Mouse (Mus musculus) intestine, embryonic 16.5 days (tissue): Measurements from ENCODE around the gene Cyp4f18. TPM values are rescaled to one million over a fixed set of nuclear protein-coding genes. Genes with fewer than 3 reads are reported as not detected.

Experiments
- ATAC-seq: fragments of 200-750 bp; cut with Nextera tagmentation; 2 replicates; pipeline ENCODE4 v1.8.0; 2017; ENCODE audit warnings: moderate TSS enrichment, moderate library complexity
- H3K27ac ChIP-seq: fragments of 300-500 bp; sonication (generic); 2 replicates; pipeline ENCODE4 v1.5.1; 2014; ENCODE audit warnings: mild to moderate bottlenecking, low read length
- H3K27me3 ChIP-seq: fragments of 300-500 bp; sonication (generic); replicated peaks from 2 replicates; pipeline ENCODE4 v1.6.1; 2014; ENCODE audit warnings: low read length, control low read depth, mixed read lengths; ENCODE audit not compliant: control insufficient read depth, insufficient read depth
- H3K36me3 ChIP-seq: fragments of 300-500 bp; sonication (generic); 2 replicates; pipeline ENCODE4 v1.6.1; 2014; ENCODE audit warnings: low read length, control low read depth; ENCODE audit not compliant: control insufficient read depth, insufficient read depth
- H3K4me1 ChIP-seq: fragments of 300-500 bp; sonication (generic); 2 replicates; pipeline ENCODE4 v1.6.1; 2014; ENCODE audit warnings: low read length, control low read depth, mixed read lengths; ENCODE audit not compliant: control insufficient read depth, insufficient read depth
- H3K4me2 ChIP-seq: fragments of 300-500 bp; sonication (generic); 2 replicates; pipeline ENCODE4 v1.6.1; 2014; ENCODE audit warnings: low read depth, low read length, control low read depth
- H3K4me3 ChIP-seq: fragments of 300-500 bp; sonication (generic); 2 replicates; pipeline ENCODE4 v1.5.1; 2014; ENCODE audit warnings: mild to moderate bottlenecking, low read length
- H3K9ac ChIP-seq: fragments of 300-500 bp; sonication (generic); 2 replicates; pipeline ENCODE4 v1.6.1; 2014; ENCODE audit warnings: low read depth, low read length
- H3K9me3 ChIP-seq: fragments of 300-500 bp; sonication (generic); 2 replicates; pipeline ENCODE4 v1.6.1; 2016; ENCODE audit warnings: low read length, control low read depth; ENCODE audit not compliant: control insufficient read depth
- WGBS: fragments of 180-500 bp; shearing (Covaris S2); extraction: QIAGEN DNeasy Blood & Tissue Kit; methylation state at CpG from one replicate; pipeline ENCODE4 v1.1.7; 2014; 5-methylcytosine and 5-hydroxymethylcytosine counted together
- polyA plus RNA-seq: library from polyadenylated mRNA; unstranded; fragments of >200 nt; fragmentation: Nextera tagmentation; extraction: Ambion mirVana; gene quantifications from 2 replicates; pipeline ENCODE4 v1.2.1, GENCODE M21; 2015

The Cyp4f18 gene
- polyA plus RNA-seq, 1 experiment from 2014 or later: 3.8 TPM

- no peaks in the 10 kb centered on the region for H3K36me3 ChIP-seq
Measured at GRCm38 (mm10) chr8:71988110-71988866, 21.1 kb downstream of the Cyp4f18 start.

DNA sequence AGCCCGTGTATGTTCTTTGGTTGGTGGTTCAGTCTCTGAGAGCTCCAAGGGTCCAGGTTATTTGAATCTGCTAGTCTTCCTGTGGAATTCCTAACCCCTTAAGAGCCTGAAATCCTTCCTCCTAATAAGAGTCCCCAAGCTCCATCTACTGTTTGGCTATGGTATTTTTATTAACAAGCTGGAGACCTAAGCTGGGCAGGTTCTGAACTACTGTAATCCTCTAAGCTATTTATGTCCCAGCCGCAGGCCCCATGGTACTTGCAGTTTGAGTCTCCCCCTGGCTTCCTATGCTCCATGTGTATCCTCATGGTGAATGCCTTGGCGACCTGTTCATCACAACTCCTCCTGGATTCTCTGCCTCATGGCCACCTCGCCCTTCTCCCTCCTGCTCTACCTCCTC is 24.8 kb downstream of the Cyp4f18 start:
- WGBS: 64% methylated on average over 4 of the region's 4 CpGs
- no peak overlapping the region for H3K4me3 ChIP-seq
- no peaks in the 10 kb centered on the region for H3K9me3 ChIP-seq
- H3K27ac ChIP-seq: no peak overlapping the region
- no peak overlapping the region for H3K9ac ChIP-seq
- ATAC-seq: no peak
- no peak overlapping the region for H3K4me2 ChIP-seq
- no peaks in the 10 kb centered on the region for H3K27me3 ChIP-seq
- H3K4me1 ChIP-seq: no peaks in the 10 kb centered on the region
- H3K36me3 ChIP-seq: no peaks in the 10 kb centered on the region

More at GRCm38 (mm10) chr8:71988110-71988866, 21.1 kb downstream of the Cyp4f18 start:
- H3K4me1 ChIP-seq: no peaks in the 10 kb centered on the region
- no peak overlapping the region for H3K27ac ChIP-seq
- WGBS: 17% methylated on average over 24 of the region's 24 CpGs
- peak overlapping the region; percentile 70 for H3K9ac ChIP-seq
- H3K27me3 ChIP-seq: no peaks in the 10 kb centered on the region
- peak overlapping the region; percentile 51 for H3K4me2 ChIP-seq
- peak overlapping the region; percentile 48 for H3K4me3 ChIP-seq
- peak; percentile 87 for ATAC-seq
- no peaks in the 10 kb centered on the region for H3K9me3 ChIP-seq

DNA sequence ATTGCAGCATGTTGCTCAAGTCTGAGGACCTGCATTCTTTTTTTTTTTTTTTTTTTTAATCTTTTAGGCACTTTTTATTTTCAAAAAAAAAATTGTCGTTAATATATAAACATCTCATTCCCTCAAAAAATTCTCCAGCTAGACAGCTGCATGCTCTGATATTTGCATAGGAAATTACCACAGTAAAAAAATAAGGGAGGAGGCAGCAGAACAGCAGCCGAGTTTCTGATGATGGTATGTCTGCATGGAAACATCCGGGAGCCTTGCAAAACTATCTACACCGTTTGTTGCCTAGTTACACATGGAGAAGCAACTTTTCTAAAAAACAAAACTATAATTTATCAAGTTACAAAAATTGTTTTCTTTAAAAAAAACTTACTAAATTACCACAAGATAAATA is 28.0 kb downstream of the Cyp4f18 start:
- Histone ChIP-seq H3K4me3 (no peak overlapping the region), H3K9ac (no peak overlapping the region), H3K9me3 (no peaks in the 10 kb centered on the region), H3K27me3 (no peaks in the 10 kb centered on the region), H3K4me1 (no peaks in the 10 kb centered on the region), H3K36me3 (no peaks in the 10 kb centered on the region), H3K27ac (no peak overlapping the region), H3K4me2 (no peak overlapping the region)
- ATAC-seq: no peak
- 62% methylated on average over 4 of the region's 4 CpGs for WGBS

DNA sequence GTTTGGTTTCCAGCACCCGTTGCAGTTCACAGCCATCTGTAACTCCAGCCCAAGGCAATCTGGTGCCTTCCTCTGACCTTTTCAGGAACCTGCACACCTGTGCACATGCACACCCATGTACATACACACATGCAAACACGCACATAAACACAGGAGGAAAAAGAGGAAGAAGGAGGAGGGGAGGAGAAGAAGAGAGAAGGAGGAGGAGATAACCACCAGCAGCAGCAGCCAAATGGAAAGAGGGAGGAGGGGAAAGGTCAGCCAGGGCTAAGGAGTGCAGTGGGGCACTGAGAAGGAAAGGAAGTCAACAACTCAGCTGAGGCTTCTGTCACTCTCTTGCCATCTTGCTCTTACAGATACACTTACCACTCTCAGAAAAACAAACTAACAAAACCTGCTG is 28.4 kb downstream of the Cyp4f18 start:
- no peaks in the 10 kb centered on the region for H3K27me3 ChIP-seq
- H3K27ac ChIP-seq: no peak overlapping the region
- WGBS: 57% methylated on average over 2 of the region's 2 CpGs
- no peak overlapping the region for H3K4me3 ChIP-seq
- H3K36me3 ChIP-seq: no peaks in the 10 kb centered on the region
- ATAC-seq: no peak
- H3K4me1 ChIP-seq: no peaks in the 10 kb centered on the region
- H3K9me3 ChIP-seq: no peaks in the 10 kb centered on the region
- no peak overlapping the region for H3K9ac ChIP-seq
- H3K4me2 ChIP-seq: no peak overlapping the region

DNA sequence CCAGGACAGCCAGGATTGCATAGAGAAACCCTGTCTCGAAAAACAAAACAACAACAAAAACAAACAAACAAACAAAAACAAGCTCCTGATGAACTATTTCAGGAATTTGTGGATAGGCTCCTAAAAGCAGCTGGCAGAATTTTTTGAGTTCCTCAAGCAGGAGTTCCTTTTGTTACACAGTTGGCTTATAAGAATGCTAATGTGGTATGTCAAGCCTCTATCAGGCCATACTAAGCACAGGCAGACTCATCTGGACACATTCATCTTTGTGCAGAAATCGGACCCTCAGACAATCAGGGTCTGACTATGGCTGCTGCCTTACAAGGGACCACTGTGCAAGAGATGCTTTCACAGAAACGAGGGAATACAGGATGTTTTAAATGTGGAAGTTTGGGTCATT is 35.2 kb downstream of the Cyp4f18 start:
- 81% methylated on average over 3 of the region's 3 CpGs for WGBS
- Histone ChIP-seq H3K9ac (no peak overlapping the region), H3K4me3 (no peak overlapping the region), H3K27me3 (no peaks in the 10 kb centered on the region), H3K27ac (no peak overlapping the region), H3K4me1 (no peaks in the 10 kb centered on the region), H3K36me3 (no peaks in the 10 kb centered on the region), H3K4me2 (no peak overlapping the region), H3K9me3 (no peaks in the 10 kb centered on the region)
- no peak for ATAC-seq

DNA sequence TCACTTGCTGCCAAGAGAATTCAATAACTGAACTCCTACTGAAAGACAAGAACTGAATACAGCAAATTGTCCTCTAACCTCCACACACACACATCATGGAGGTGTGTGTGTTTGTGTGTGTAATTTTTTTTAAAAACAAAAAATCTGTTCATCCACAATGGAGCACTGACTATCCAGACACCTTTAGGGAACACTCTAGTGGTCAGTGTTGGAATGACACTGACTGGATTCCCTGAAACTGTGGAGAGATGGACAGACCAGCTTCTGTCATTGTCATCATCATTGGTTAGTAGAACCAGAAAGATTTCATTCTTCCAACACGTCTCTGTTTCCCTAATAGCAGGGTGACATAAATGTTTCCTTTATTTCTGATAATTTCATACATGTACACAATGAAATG is 37.5 kb downstream of the Cyp4f18 start:
- no peaks in the 10 kb centered on the region for H3K4me1 ChIP-seq
- no peaks in the 10 kb centered on the region for H3K27me3 ChIP-seq
- WGBS: 66% methylated on average over 1 of the region's 1 CpGs
- no peak overlapping the region for H3K4me2 ChIP-seq
- ATAC-seq: no peak
- H3K9me3 ChIP-seq: no peaks in the 10 kb centered on the region
- H3K4me3 ChIP-seq: no peak overlapping the region
- no peak overlapping the region for H3K9ac ChIP-seq
- H3K36me3 ChIP-seq: peaks cover 6% of the 10 kb centered on the region
- H3K27ac ChIP-seq: no peak overlapping the region

GRCm38 (mm10) chr8:71968636-71969035 is 40.8 kb downstream of the Cyp4f18 start:
- Histone ChIP-seq H3K9me3 (peaks cover 5% of the 10 kb centered on the region), H3K9ac (no peak overlapping the region), H3K4me2 (no peak overlapping the region), H3K4me1 (no peaks in the 10 kb centered on the region), H3K27ac (no peak overlapping the region), H3K27me3 (no peaks in the 10 kb centered on the region), H3K4me3 (no peak overlapping the region), H3K36me3 (peaks cover 26% of the 10 kb centered on the region)
- WGBS: 84% methylated on average over 6 of the region's 6 CpGs
- no peak for ATAC-seq

- WGBS: 93% methylated on average over 6 of the region's 6 CpGs
- Histone ChIP-seq H3K4me2 (no peak overlapping the region), H3K27ac (no peak overlapping the region), H3K9ac (no peak overlapping the region), H3K4me3 (no peak overlapping the region), H3K9me3 (peaks cover 5% of the 10 kb centered on the region), H3K27me3 (no peaks in the 10 kb centered on the region), H3K4me1 (no peaks in the 10 kb centered on the region), H3K36me3 (peaks cover 26% of the 10 kb centered on the region)
- ATAC-seq: no peak
Measured at GRCm38 (mm10) chr8:71968100-71968499, 41.3 kb downstream of the Cyp4f18 start.

DNA sequence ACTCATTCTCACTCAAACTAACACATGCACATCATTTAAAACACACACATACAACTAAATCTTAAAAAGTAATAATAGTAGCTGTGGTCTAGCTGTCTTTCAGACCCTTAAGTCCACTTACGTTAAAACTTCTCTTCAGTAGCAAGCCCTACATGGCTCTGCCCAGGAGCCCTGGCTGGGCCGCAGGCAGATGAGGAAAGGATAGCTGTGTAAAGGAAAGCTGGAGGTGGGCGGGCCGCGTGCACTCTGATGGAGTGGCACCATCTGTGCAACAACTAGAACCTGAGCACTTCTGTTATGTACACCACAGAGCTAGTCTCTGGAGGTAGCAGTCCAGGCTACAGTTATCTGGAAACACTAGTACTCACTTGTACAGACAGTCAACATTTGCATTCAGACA is 42.2 kb downstream of the Cyp4f18 start:
- Histone ChIP-seq H3K9me3 (peaks cover 5% of the 10 kb centered on the region), H3K27me3 (no peaks in the 10 kb centered on the region), H3K27ac (no peak overlapping the region), H3K9ac (no peak overlapping the region), H3K4me3 (no peak overlapping the region), H3K4me1 (no peaks in the 10 kb centered on the region), H3K36me3 (peaks cover 26% of the 10 kb centered on the region), H3K4me2 (no peak overlapping the region)
- WGBS: 96% methylated on average over 5 of the region's 5 CpGs
- ATAC-seq: no peak

GRCm38 (mm10) chr8:71966411-71966810 is 43.0 kb downstream of the Cyp4f18 start:
- Histone ChIP-seq H3K9ac (no peak overlapping the region), H3K4me1 (no peaks in the 10 kb centered on the region), H3K27me3 (no peaks in the 10 kb centered on the region), H3K4me2 (no peak overlapping the region), H3K4me3 (no peak overlapping the region), H3K9me3 (peaks cover 5% of the 10 kb centered on the region), H3K27ac (no peak overlapping the region), H3K36me3 (peaks cover 26% of the 10 kb centered on the region)
- no peak for ATAC-seq
